Mouse (Mus musculus): ENCODE data around the gene Capn11.

DNA sequence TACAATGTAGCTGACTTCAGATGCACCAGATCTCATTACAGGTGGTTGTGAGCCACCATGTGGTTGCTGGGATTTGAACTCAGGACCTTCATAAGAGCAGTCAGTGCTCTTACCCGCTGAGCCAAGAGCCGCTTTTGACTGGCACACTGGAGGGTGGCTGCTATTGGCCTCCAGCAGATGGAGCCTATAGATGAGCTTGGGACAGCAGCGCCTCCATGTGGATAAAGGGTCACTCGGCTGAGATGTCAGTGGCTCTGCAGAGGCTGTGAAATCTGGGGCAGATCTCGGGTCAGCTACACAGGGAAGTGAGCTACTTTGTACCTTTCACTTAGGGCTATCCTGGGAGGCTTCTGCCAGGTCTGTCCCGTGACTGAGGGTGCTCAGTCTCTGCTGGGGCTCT is 3.3 kb downstream of the Capn11 start:
- TF ChIP-seq CTCF (IDR thresholded peaks at IDR 0.05; ENCODE audit: insufficient read depth, low read length): peak; percentile 33; the same call in 1 of the 2 replicates
- no peak for TF ChIP-seq POLR2A (IDR thresholded peaks at IDR 0.05; ENCODE audit: borderline replicate concordance, extremely low read depth, low read depth, low read length)

Measured in lung, adult 2 months (tissue).